Mouse (Mus musculus): ENCODE results near the gene Cnpy4. TPM values are rescaled to one million over a fixed set of nuclear protein-coding genes. Genes with fewer than 3 reads are reported as not detected.

The Cnpy4 gene
- polyA plus RNA-seq, 1 experiment from 2014 or later = 56.4 TPM

DNA sequence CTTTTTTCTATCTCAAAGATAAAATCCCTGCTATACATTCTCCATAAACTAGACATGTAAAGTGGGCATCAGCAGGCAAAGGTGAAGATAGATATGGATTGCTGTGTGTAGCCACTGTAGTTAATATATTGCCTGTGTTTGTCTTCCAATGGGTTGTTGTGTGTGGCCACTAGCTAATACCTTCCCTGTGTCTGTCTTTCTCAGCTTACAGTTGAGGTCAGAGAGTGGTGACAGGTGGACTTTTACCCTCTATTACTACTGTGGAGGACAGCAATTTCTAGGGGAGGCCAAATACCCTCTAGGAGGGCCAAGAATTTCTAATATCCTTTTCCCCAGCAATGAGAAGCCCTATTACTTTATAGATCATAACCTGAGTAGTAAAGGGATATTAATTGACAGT lies 46.9 kb downstream of the Cnpy4 start:
- Histone ChIP-seq H3K27me3 (ENCODE audit: control insufficient read depth, insufficient read depth, low read length) (no peaks in the 10 kb centered on the region), H3K4me3 (ENCODE audit: low read depth, low read length) (no peak overlapping the region), H3K27ac (ENCODE audit: low read depth, low read length) (no peak overlapping the region), H3K9ac (ENCODE audit: low read depth, low read length) (no peak overlapping the region), H3K4me1 (replicated peaks; ENCODE audit: control insufficient read depth, insufficient read depth, low read length) (no peaks in the 10 kb centered on the region), H3K4me2 (replicated peaks; ENCODE audit: low read depth, low read length) (no peak overlapping the region), H3K36me3 (ENCODE audit: control insufficient read depth, insufficient read depth, low read length) (no peaks in the 10 kb centered on the region), H3K9me3 (ENCODE audit: control insufficient read depth, low read length) (no peaks in the 10 kb centered on the region)
- no peak for DNase-seq (ENCODE audit: low spot score)
- no peak for ATAC-seq (ENCODE audit: low FRiP score)

DNA sequence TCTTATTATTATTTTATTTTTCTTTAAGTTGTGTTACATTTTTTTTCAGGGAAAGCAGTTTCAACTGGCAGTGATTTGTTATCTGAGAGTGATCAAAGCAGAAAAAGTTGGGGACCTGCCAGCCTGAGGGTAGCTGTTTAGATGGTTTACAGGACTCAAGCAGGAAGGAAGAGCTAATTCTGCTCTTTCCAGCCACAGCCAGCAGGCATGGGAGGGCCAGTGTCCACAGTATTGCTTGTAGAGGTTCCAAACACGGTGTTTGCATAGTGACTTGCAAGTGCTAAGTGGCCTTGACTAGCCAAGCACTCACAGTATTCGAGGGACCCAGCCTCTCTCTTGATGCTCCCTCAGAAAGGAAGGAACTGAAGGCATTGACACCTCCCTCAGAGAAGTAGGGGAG lies 54.2 kb downstream of the Cnpy4 start:
- Histone ChIP-seq H3K36me3 (ENCODE audit: control insufficient read depth, insufficient read depth, low read length) (no peaks in the 10 kb centered on the region), H3K9me3 (ENCODE audit: control insufficient read depth, low read length) (no peaks in the 10 kb centered on the region), H3K9ac (ENCODE audit: low read depth, low read length) (no peak overlapping the region), H3K27me3 (ENCODE audit: control insufficient read depth, insufficient read depth, low read length) (no peaks in the 10 kb centered on the region), H3K27ac (ENCODE audit: low read depth, low read length) (no peak overlapping the region), H3K4me3 (ENCODE audit: low read depth, low read length) (no peak overlapping the region), H3K4me1 (replicated peaks; ENCODE audit: control insufficient read depth, insufficient read depth, low read length) (no peaks in the 10 kb centered on the region), H3K4me2 (replicated peaks; ENCODE audit: low read depth, low read length) (no peak overlapping the region)
- no peak for ATAC-seq (ENCODE audit: low FRiP score)
- 31% methylated on average over 2 of the region's 2 CpGs for WGBS
- DNase-seq (ENCODE audit: low spot score) = no peak

MicroRNAs encoded within 50 kb of the gene (microRNA counts, 519-probe panel; counts per million panel counts)
- microRNA mmu-miR-106b (6,142 counts per million, percentile 87 among the panel's probes with 10 or more counts), microRNA mmu-miR-25 (6,865 counts per million, percentile 96 among the panel's probes with 10 or more counts), microRNA mmu-miR-93 (6,191 counts per million, percentile 87 among the panel's probes with 10 or more counts)

Other genes starting within 250 kb of the Cnpy4 start
- gene Gjc3, start 224.4 kb upstream of the Cnpy4 start, polyA plus RNA-seq (2014; fragmentation: Nextera tagmentation; extraction: Ambion mirVana) = 0.17 and 0.23 TPM in 2 replicates
- not detected in 2 replicates for gene Azgp1, start 206.0 kb upstream of the Cnpy4 start, polyA plus RNA-seq (2014; fragmentation: Nextera tagmentation; extraction: Ambion mirVana)
- not detected in 2 replicates for gene Smok3a, start 166.2 kb upstream of the Cnpy4 start, polyA plus RNA-seq (2014; fragmentation: Nextera tagmentation; extraction: Ambion mirVana)
- gene Smok3b, start 166.1 kb upstream of the Cnpy4 start, polyA plus RNA-seq (2014; fragmentation: Nextera tagmentation; extraction: Ambion mirVana) = not detected in 2 replicates
- not detected in 2 replicates for gene Smok3c, start 134.3 kb upstream of the Cnpy4 start, polyA plus RNA-seq (2014; fragmentation: Nextera tagmentation; extraction: Ambion mirVana)
- gene Zkscan1, start 102.4 kb upstream of the Cnpy4 start, polyA plus RNA-seq (2014; fragmentation: Nextera tagmentation; extraction: Ambion mirVana) = 32.5 and 39.4 TPM in 2 replicates
- 110 and 124 TPM in 2 replicates for gene Zscan21, start 70.6 kb upstream of the Cnpy4 start, polyA plus RNA-seq (2014; fragmentation: Nextera tagmentation; extraction: Ambion mirVana)
- gene Zfp113, start 31.7 kb upstream of the Cnpy4 start, polyA plus RNA-seq (2014; fragmentation: Nextera tagmentation; extraction: Ambion mirVana) = 28.9 and 33.4 TPM in 2 replicates
- gene Cops6, start 26.4 kb upstream of the Cnpy4 start, polyA plus RNA-seq (2014; fragmentation: Nextera tagmentation; extraction: Ambion mirVana) = 261 and 292 TPM in 2 replicates
- 15.8 and 19.9 TPM in 2 replicates for gene Ap4m1, start 15.5 kb upstream of the Cnpy4 start, polyA plus RNA-seq (2014; fragmentation: Nextera tagmentation; extraction: Ambion mirVana)
- 220 and 253 TPM in 2 replicates for gene Mcm7, start 15.1 kb upstream of the Cnpy4 start, polyA plus RNA-seq (2014; fragmentation: Nextera tagmentation; extraction: Ambion mirVana)
- gene Taf6, start within 50 bp of the Cnpy4 start, polyA plus RNA-seq (2014; fragmentation: Nextera tagmentation; extraction: Ambion mirVana) = 106 and 110 TPM in 2 replicates
- gene Mblac1, start 6.8 kb downstream of the Cnpy4 start, polyA plus RNA-seq (2014; fragmentation: Nextera tagmentation; extraction: Ambion mirVana) = 8.6 and 12.0 TPM in 2 replicates
- gene Nxpe5, start 38.4 kb downstream of the Cnpy4 start, polyA plus RNA-seq (2014; fragmentation: Nextera tagmentation; extraction: Ambion mirVana) = not detected in 2 replicates
- 51.0 and 54.4 TPM in 2 replicates for gene Lamtor4, start 68.0 kb downstream of the Cnpy4 start, polyA plus RNA-seq (2014; fragmentation: Nextera tagmentation; extraction: Ambion mirVana)
- gene BC037034, start 76.5 kb downstream of the Cnpy4 start, polyA plus RNA-seq (2014; fragmentation: Nextera tagmentation; extraction: Ambion mirVana) = 7.0 and 7.1 TPM in 2 replicates
- gene Gal3st4, start 85.4 kb downstream of the Cnpy4 start, polyA plus RNA-seq (2014; fragmentation: Nextera tagmentation; extraction: Ambion mirVana) = 4.6 and 6.1 TPM in 2 replicates
- 0.06 TPM in 2 replicates for gene Gm43720, start 92.5 kb downstream of the Cnpy4 start, polyA plus RNA-seq (2014; fragmentation: Nextera tagmentation; extraction: Ambion mirVana)
- gene Gpc2, start 92.5 kb downstream of the Cnpy4 start, polyA plus RNA-seq (2014; fragmentation: Nextera tagmentation; extraction: Ambion mirVana) = 20.8 and 23.9 TPM in 2 replicates
- gene Stag3, start 92.8 kb downstream of the Cnpy4 start, polyA plus RNA-seq (2014; fragmentation: Nextera tagmentation; extraction: Ambion mirVana) = 3.0 and 3.5 TPM in 2 replicates
- gene Pvrig, start 154.5 kb downstream of the Cnpy4 start, polyA plus RNA-seq (2014; fragmentation: Nextera tagmentation; extraction: Ambion mirVana) = 0.14 TPM in 1 of 2 replicates, not detected in the other